Mouse (Mus musculus) stomach, adult 2 months (tissue): ENCODE measurements around the gene Olfr1389. TPM values are rescaled to one million over a fixed set of nuclear protein-coding genes. Genes with fewer than 3 reads are reported as not detected.

ENCODE experiments used
- polyA plus RNA-seq: library from polyadenylated mRNA; depleted of rRNA; stranded (reverse); fragments of >200 nt; gene quantifications from 2 replicates; pipeline ENCODE4 v1.2.3, GENCODE M21; 2012; rRNA removed

Gene Olfr1389
- polyA plus RNA-seq, result not detected in 2 replicates

DNA sequence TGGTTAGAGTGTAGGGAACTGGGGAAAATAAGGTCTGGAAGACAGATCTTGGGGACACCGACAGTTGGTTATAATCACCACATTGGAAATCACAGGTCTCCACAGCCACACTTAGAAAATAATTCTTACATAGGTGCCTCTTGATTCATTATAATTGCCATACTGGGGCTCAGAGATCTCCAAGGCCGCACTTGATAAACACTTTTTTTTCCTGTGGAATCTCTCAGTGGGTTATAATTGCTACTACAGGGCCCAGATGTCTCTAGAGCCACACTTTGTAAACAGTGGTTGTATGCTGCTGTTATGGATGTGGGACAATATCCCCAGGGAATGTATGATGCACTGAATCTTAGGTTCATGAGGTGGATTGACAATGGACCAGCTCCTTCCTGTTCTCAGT lies at the start of gene Olfr1389:
Olfr1389 (plus strand) TSS at position 301 of the 400 bp plus-strand sequence.

DNA sequence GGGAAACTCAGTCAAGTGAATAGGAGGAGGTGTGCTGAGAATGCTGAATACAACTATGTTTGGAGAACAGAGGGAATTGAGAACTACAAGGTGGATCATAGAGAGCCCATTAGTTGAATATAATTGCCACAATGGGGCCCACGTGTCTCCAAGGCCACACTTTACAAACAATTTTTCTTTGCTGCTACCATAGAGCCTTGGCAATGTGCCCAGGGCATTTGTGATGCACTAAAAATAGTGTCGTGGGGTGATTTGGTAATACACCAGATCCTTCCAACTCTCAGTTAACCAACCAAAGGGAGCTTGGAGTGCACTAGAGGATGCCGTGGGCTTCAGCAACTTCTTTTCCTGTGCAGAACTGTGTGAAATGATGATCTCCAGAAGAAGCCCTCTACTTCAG lies 13.5 kb downstream of the Olfr1389 start, which contains the start of gene Olfr1388:
Olfr1388 (plus strand) TSS at position 214 of the 400 bp plus-strand sequence.

DNA sequence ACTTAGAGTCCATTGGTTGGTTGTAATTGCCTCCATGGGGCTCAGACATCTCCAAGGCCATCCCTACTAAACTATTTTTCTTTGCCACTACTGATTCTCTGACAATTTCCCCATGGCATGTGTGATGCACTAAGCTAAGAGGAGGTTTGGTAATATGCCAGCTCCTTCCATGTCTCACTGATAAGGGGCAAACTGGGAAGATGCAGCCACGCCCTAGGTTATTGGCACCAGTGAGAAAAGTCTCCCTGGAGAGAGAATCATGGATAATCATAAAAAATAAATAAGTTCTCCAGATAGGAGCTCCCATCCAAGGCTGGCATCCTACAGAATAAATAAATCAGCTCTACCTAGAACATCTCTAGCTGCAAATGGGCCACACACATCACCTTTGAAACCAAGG lies 32.2 kb downstream of the Olfr1389 start, which contains the start of gene Olfr1387:
Olfr1387 (plus strand) TSS at position 301 of the 400 bp plus-strand sequence.

DNA sequence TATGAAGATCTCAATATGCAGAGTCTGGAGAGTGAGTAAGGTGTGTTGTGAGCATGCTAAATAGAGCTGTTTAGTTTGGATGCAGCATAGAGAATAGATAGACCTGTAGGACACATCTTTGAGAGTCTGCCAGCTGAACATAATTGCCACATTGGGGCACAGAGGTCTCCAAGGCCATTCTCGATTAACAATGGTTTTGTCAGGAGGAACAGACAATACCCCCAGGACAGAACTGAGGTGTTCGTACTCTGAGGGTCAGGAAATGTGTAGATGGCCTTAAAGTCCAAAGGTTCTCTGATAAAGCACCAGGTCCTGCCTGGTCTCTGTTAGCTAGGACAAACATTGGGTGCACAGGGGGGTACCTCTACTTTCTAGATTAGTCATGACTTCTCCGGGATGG lies 41.9 kb downstream of the Olfr1389 start, which contains the start of gene Olfr1386:
Olfr1386 (plus strand) TSS at position 301 of the 400 bp plus-strand sequence.

Other genes starting within 250 kb of the Olfr1389 start
- 7.0 and 12.5 TPM in 2 replicates for gene Btnl9, start 235.9 kb upstream of the Olfr1389 start, polyA plus RNA-seq
- 0.22 and 0.39 TPM in 2 replicates for gene Zfp62, start 219.8 kb upstream of the Olfr1389 start, polyA plus RNA-seq
- 48.7 and 50.1 TPM in 2 replicates for gene Mgat1, start 178.9 kb upstream of the Olfr1389 start, polyA plus RNA-seq
- gene Olfr1393, start 144.8 kb upstream of the Olfr1389 start, polyA plus RNA-seq, result not detected in 2 replicates
- not detected in 2 replicates for gene Olfr1392, start 137.8 kb upstream of the Olfr1389 start, polyA plus RNA-seq
- gene Olfr10, start 118.3 kb upstream of the Olfr1389 start, polyA plus RNA-seq, result not detected in 2 replicates
- gene Olfr1391, start 100.3 kb upstream of the Olfr1389 start, polyA plus RNA-seq, result not detected in 2 replicates
- not detected in 2 replicates for gene Olfr1390, start 87.9 kb upstream of the Olfr1389 start, polyA plus RNA-seq
- gene Olfr1388, start 13.6 kb downstream of the Olfr1389 start, polyA plus RNA-seq, result not detected in 2 replicates
- gene Olfr1387, start 32.3 kb downstream of the Olfr1389 start, polyA plus RNA-seq, result not detected in 2 replicates
- not detected in 2 replicates for gene Olfr1386, start 42.0 kb downstream of the Olfr1389 start, polyA plus RNA-seq
- not detected in 2 replicates for gene Olfr1385, start 66.0 kb downstream of the Olfr1389 start, polyA plus RNA-seq
- gene Olfr1384, start 83.7 kb downstream of the Olfr1389 start, polyA plus RNA-seq, result not detected in 2 replicates
- not detected in 2 replicates for gene Olfr1383, start 96.6 kb downstream of the Olfr1389 start, polyA plus RNA-seq
- not detected in 2 replicates for gene Olfr1382, start 105.2 kb downstream of the Olfr1389 start, polyA plus RNA-seq
- gene Olfr1381, start 120.4 kb downstream of the Olfr1389 start, polyA plus RNA-seq, result not detected in 2 replicates
- gene Olfr1380, start 133.8 kb downstream of the Olfr1389 start, polyA plus RNA-seq, result not detected in 2 replicates
- 1.8 and 2.8 TPM in 2 replicates for gene Flt4, start 186.2 kb downstream of the Olfr1389 start, polyA plus RNA-seq
- gene Scgb3a1, start 240.5 kb downstream of the Olfr1389 start, polyA plus RNA-seq, result 1.5 and 2.4 TPM in 2 replicates